Mouse (Mus musculus) forebrain, embryonic 14.5 days (tissue): ENCODE data around the gene Chid1. TPM values are rescaled to one million over a fixed set of nuclear protein-coding genes. Genes with fewer than 3 reads are reported as not detected.

Experiments used
- ATAC-seq: fragments of 200-750 bp; cut with Nextera tagmentation; 2 replicates; pipeline ENCODE4 v1.8.0; 2017; ENCODE audit warnings: mild to moderate bottlenecking, moderate library complexity
- DNase-seq: peaks from one replicate; pipeline ENCODE4 v3.0.0-alpha.2; 2015; ENCODE audit warnings: low spot score
- H3K27ac ChIP-seq: fragments of 300-500 bp; sonication (generic); 2 replicates; pipeline ENCODE4 v1.5.1; 2014; ENCODE audit warnings: low read depth, mild to moderate bottlenecking, control low read depth, low read length, moderate library complexity
- H3K27me3 ChIP-seq: fragments of 300-500 bp; sonication (generic); replicated peaks from 2 replicates; pipeline ENCODE4 v1.6.1; 2014; ENCODE audit warnings: low read length, control low read depth, mixed read lengths; ENCODE audit not compliant: control insufficient read depth, insufficient read depth
- H3K36me3 ChIP-seq: fragments of 300-500 bp; sonication (generic); 2 replicates; pipeline ENCODE4 v1.6.1; 2014; ENCODE audit warnings: low read length, control low read depth; ENCODE audit not compliant: control insufficient read depth, insufficient read depth
- H3K4me1 ChIP-seq: fragments of 300-500 bp; sonication (generic); 2 replicates; pipeline ENCODE4 v1.6.1; 2014; ENCODE audit warnings: antibody characterized with exemption, low read length, control low read depth; ENCODE audit not compliant: control insufficient read depth, insufficient read depth
- H3K4me2 ChIP-seq: fragments of 300-500 bp; sonication (generic); 2 replicates; pipeline ENCODE4 v1.6.1; 2014; ENCODE audit warnings: mild to moderate bottlenecking, control low read depth, low read length
- H3K4me3 ChIP-seq: fragments of 300-500 bp; sonication (generic); 2 replicates; pipeline ENCODE4 v1.5.1; 2014; ENCODE audit warnings: low read depth, low read length, control low read depth
- H3K9ac ChIP-seq: fragments of 300-500 bp; sonication (generic); 2 replicates; pipeline ENCODE4 v1.6.1; 2014; ENCODE audit warnings: mild to moderate bottlenecking, low read length, control low read depth, moderate library complexity
- H3K9me3 ChIP-seq: fragments of 300-500 bp; sonication (generic); replicated peaks from 2 replicates; pipeline ENCODE4 v1.6.1; 2016; ENCODE audit warnings: low read length, control low read depth, mixed read lengths; ENCODE audit not compliant: control insufficient read depth
- WGBS: fragments of 180-500 bp; shearing (Covaris S2); extraction: QIAGEN DNeasy Blood & Tissue Kit; methylation state at CpG from one replicate; pipeline ENCODE4 v1.1.7; 2014; 5-methylcytosine and 5-hydroxymethylcytosine counted together
- polyA plus RNA-seq: library from polyadenylated mRNA; unstranded; fragments of >200 nt; fragmentation: Nextera tagmentation; extraction: Ambion mirVana; gene quantifications from 2 replicates; pipeline ENCODE4 v1.2.1, GENCODE M21; 2014

Gene Chid1
- polyA plus RNA-seq, 1 experiment from 2014 or later: 37.1 TPM

- Histone ChIP-seq H3K4me2 (no peak overlapping the region), H3K9me3 (no peaks in the 10 kb centered on the region), H3K4me1 (no peaks in the 10 kb centered on the region), H3K27me3 (no peaks in the 10 kb centered on the region), H3K36me3 (peaks cover 10% of the 10 kb centered on the region; the same call in 1 of the 2 replicates), H3K9ac (no peak overlapping the region), H3K4me3 (no peak overlapping the region), H3K27ac (no peak overlapping the region)
- ATAC-seq (no peak), DNase-seq (no peak)
- WGBS: 95% methylated on average over 5 of the region's 5 CpGs
Observed at GRCm38 (mm10) chr7:141502556-141502905, 37.1 kb downstream of the Chid1 start.

- Histone ChIP-seq H3K4me1 (no peaks in the 10 kb centered on the region), H3K36me3 (peaks cover 10% of the 10 kb centered on the region; the same call in 1 of the 2 replicates), H3K27ac (no peak overlapping the region), H3K27me3 (no peaks in the 10 kb centered on the region), H3K9ac (no peak overlapping the region), H3K4me2 (no peak overlapping the region), H3K9me3 (no peaks in the 10 kb centered on the region), H3K4me3 (no peak overlapping the region)
- WGBS: 92% methylated on average over 7 of the region's 7 CpGs
- no peak for DNase-seq
- ATAC-seq: no peak
Observed at GRCm38 (mm10) chr7:141501820-141502555, 37.7 kb downstream of the Chid1 start.

- H3K4me2 ChIP-seq: no peak overlapping the region
- peaks cover 20% of the 10 kb centered on the region; the same call in 1 of the 2 replicates for H3K36me3 ChIP-seq
- no peaks in the 10 kb centered on the region for H3K4me1 ChIP-seq
- no peaks in the 10 kb centered on the region for H3K9me3 ChIP-seq
- no peak overlapping the region for H3K4me3 ChIP-seq
- H3K27me3 ChIP-seq: no peaks in the 10 kb centered on the region
- WGBS: 92% methylated on average over 3 of the region's 3 CpGs
- no peak overlapping the region for H3K27ac ChIP-seq
- DNase-seq (no peak), ATAC-seq (no peak)
- no peak overlapping the region for H3K9ac ChIP-seq
Observed at GRCm38 (mm10) chr7:141497600-141497999, 42.1 kb downstream of the Chid1 start.

GRCm38 (mm10) chr7:141495940-141496339 is 43.7 kb downstream of the Chid1 start:
- Histone ChIP-seq H3K4me2 (no peak overlapping the region), H3K9me3 (no peaks in the 10 kb centered on the region), H3K36me3 (0 out of 2 replicates have a peak, but pooled peaks cover 27% of the 10 kb centered on the region), H3K27me3 (no peaks in the 10 kb centered on the region), H3K4me1 (no peaks in the 10 kb centered on the region), H3K9ac (no peak overlapping the region), H3K4me3 (no peak overlapping the region), H3K27ac (no peak overlapping the region)
- no peak for DNase-seq
- no peak for ATAC-seq
- 94% methylated on average over 4 of the region's 4 CpGs for WGBS

DNA sequence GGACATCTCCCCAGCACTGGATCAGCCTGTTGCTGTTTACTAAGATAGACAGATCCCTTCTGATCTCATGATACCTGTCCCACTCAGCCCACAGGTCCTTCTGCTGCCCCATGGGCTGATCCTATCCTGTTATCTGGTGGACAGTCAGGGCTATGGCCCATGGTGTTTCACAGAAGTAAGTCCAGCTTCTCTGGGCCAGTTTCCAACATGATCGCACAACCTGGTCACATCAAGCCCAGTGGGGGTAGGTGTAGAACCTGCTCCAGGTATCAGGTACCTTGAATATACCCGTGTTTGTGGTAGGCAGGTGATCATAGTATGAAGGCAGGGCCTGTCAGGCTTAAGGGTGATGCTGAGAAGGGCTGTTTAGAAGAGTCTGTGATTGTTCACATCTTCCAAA is 44.3 kb downstream of the Chid1 start:
- H3K4me2 ChIP-seq: no peak overlapping the region
- H3K27me3 ChIP-seq: no peaks in the 10 kb centered on the region
- DNase-seq (no peak), ATAC-seq (no peak)
- H3K4me3 ChIP-seq: no peak overlapping the region
- no peak overlapping the region for H3K9ac ChIP-seq
- H3K27ac ChIP-seq: no peak overlapping the region
- 93% methylated on average over 2 of the region's 2 CpGs for WGBS
- no peaks in the 10 kb centered on the region for H3K9me3 ChIP-seq
- H3K4me1 ChIP-seq: no peaks in the 10 kb centered on the region
- 0 out of 2 replicates have a peak, but pooled peaks cover 27% of the 10 kb centered on the region for H3K36me3 ChIP-seq

GRCm38 (mm10) chr7:141493729-141494128 is 45.9 kb downstream of the Chid1 start:
- H3K36me3 ChIP-seq: 0 out of 2 replicates have a peak, but pooled peaks cover 22% of the 10 kb centered on the region
- no peaks in the 10 kb centered on the region for H3K27me3 ChIP-seq
- no peaks in the 10 kb centered on the region for H3K9me3 ChIP-seq
- no peak overlapping the region for H3K27ac ChIP-seq
- WGBS: 80% methylated on average over 1 of the region's 1 CpGs
- H3K4me3 ChIP-seq: no peak overlapping the region
- no peak for ATAC-seq
- no peak overlapping the region for H3K4me2 ChIP-seq
- H3K9ac ChIP-seq: no peak overlapping the region
- no peaks in the 10 kb centered on the region for H3K4me1 ChIP-seq
- DNase-seq: no peak

DNA sequence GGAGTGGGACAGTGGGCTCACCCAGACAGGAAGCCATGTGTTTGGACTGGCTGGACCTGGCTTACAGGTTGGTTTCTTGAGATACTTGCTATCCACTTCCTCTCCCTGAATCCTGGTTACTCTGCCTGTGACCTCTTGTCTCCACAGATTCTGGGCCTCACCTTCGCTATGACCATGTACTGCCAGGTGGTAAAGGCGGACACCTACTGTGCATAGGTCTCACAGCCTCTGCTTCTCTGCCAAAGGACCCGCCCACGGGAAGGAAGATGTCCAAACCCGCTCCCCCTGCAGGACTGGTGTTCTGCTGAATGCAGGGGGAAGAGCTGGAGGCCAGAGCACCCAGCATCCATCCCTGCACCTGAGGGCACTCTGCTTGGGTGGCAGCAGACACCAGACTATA is 46.9 kb downstream of the Chid1 start:
- DNase-seq: no peak
- H3K27me3 ChIP-seq: no peaks in the 10 kb centered on the region
- 86% methylated on average over 5 of the region's 5 CpGs for WGBS

DNA sequence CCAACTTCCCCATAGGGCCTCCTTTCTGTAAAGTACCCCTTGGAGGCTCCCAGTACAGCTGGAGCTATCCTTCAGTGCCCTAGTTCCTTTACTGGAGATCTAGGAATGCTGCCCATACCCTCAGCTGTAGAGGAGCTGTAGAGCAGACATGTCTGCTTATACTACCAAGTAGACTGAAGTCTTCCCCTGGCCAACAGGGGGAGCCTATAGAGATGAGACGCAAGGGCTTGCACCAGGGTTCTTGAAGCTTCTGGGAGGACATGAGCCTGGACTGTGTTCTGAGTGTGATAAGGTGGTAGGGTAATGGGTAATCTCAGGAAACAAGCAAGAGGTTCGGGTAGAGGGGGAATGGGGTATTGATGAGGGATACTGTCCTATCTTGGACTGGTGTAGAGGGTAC is 48.5 kb downstream of the Chid1 start:
- H3K9me3 ChIP-seq: no peaks in the 10 kb centered on the region
- H3K27ac ChIP-seq: no peak overlapping the region
- no peaks in the 10 kb centered on the region for H3K27me3 ChIP-seq
- H3K4me3 ChIP-seq: no peak overlapping the region
- ATAC-seq (no peak), DNase-seq (no peak)
- 0 out of 2 replicates have a peak, but pooled peaks cover 17% of the 10 kb centered on the region for H3K36me3 ChIP-seq
- H3K4me1 ChIP-seq: no peaks in the 10 kb centered on the region
- H3K4me2 ChIP-seq: no peak overlapping the region
- 73% methylated on average over 2 of the region's 2 CpGs for WGBS
- H3K9ac ChIP-seq: no peak overlapping the region

More for the DNA sequence above, 46.9 kb downstream of the Chid1 start:
- H3K36me3 ChIP-seq: 0 out of 2 replicates have a peak, but pooled peaks cover 17% of the 10 kb centered on the region
- no peak overlapping the region for H3K9ac ChIP-seq
- H3K9me3 ChIP-seq: no peaks in the 10 kb centered on the region
- H3K4me1 ChIP-seq: no peaks in the 10 kb centered on the region
- H3K4me2 ChIP-seq: no peak overlapping the region
- ATAC-seq: no peak
- H3K4me3 ChIP-seq: no peak overlapping the region
- H3K27ac ChIP-seq: no peak overlapping the region

- no peak overlapping the region for H3K9ac ChIP-seq
- H3K36me3 ChIP-seq: 0 out of 2 replicates have a peak, but pooled peaks cover 2% of the 10 kb centered on the region
- H3K4me2 ChIP-seq: no peak overlapping the region
- H3K27me3 ChIP-seq: no peaks in the 10 kb centered on the region
- H3K4me3 ChIP-seq: no peak overlapping the region
- H3K9me3 ChIP-seq: no peaks in the 10 kb centered on the region
- H3K27ac ChIP-seq: no peak overlapping the region
- peaks cover 5% of the 10 kb centered on the region; the same call in 1 of the 2 replicates for H3K4me1 ChIP-seq
- ATAC-seq (no peak), DNase-seq (no peak)
- 88% methylated on average over 7 of the region's 7 CpGs for WGBS
Observed at GRCm38 (mm10) chr7:141487141-141487540, 52.5 kb downstream of the Chid1 start.
